Mouse (Mus musculus): ENCODE results near the gene Whamm. TPM values are rescaled to one million over a fixed set of nuclear protein-coding genes. Genes with fewer than 3 reads are reported as not detected.

Whamm gene
- total and polyA plus RNA-seq, 3 experiments = 5.4 to 13.3 (median 13.3) TPM

- no peaks in the 10 kb centered on the region for H3K9me3 ChIP-seq (replicated peaks; ENCODE audit: low read length)
- H3K4me3 ChIP-seq (replicated peaks in 1 of 3; ENCODE audit: low read depth in 2 of 3, low read length in 2 of 3, poor library complexity in 1 of 3) = no peak overlapping the region
- H3K4me1 ChIP-seq (ENCODE audit: control insufficient read depth in 1 of 2, insufficient read depth in 2 of 2) = peaks cover 0 to 3% of the 10 kb centered on the region in 2 experiments; a peak in 1 of 4 replicates
- no peaks in the 10 kb centered on the region for H3K36me3 ChIP-seq (replicated peaks in 1 of 2; ENCODE audit: control insufficient read depth in 1 of 2, insufficient read depth in 1 of 2, low read length in 1 of 2)
- in situ Hi-C loops (cut with MboI; ENCODE audit: low pct_ligation_motif_present, low pct_unique_long_range_greater_than_20kb, low sequenced_read_pairs) (no loop called here), dilution Hi-C loops (cut with MboI; ENCODE audit: extremely low pct_ligation_motif_present, extremely low pct_unique_long_range_greater_than_20kb, low sequenced_read_pairs) (no loop called here)
- H3K27me3 ChIP-seq (replicated peaks) = peaks cover 1% of the 10 kb centered on the region
- H3K9ac ChIP-seq (ENCODE audit: insufficient read depth, low read depth) = no peak overlapping the region
- H3K79me2 ChIP-seq (replicated peaks; ENCODE audit: control insufficient read depth, extremely low read depth, insufficient read depth, poor library complexity, severe bottlenecking) = peaks cover 7% of the 10 kb centered on the region
- no peak overlapping the region for H3K27ac ChIP-seq (ENCODE audit: insufficient read depth, low read depth)
- no peak for DNase-seq (ENCODE audit: extremely low read depth)
- no peak for TF ChIP-seq ZC3H11A (IDR thresholded peaks at IDR 0.05; ENCODE audit: low read depth, low read length)
- H3K4me2 ChIP-seq (ENCODE audit: insufficient read depth, low read depth, poor library complexity, severe bottlenecking) = no peak overlapping the region
Measured at GRCm38 (mm10) chr7:81567396-81567795, 3.7 kb upstream of the Whamm start.

GRCm38 (mm10) chr7:81569851-81570250 is 1.2 kb upstream of the Whamm start:
- no peak for TF ChIP-seq PAX5 (IDR thresholded peaks at IDR 0.05; ENCODE audit: low read length)
- TF ChIP-seq NELFE (IDR thresholded peaks at IDR 0.05; ENCODE audit: low read depth, low read length) = no peak
- TF ChIP-seq IRF4 (IDR thresholded peaks at IDR 0.05; ENCODE audit: low read depth, low read length) = no peak
- TF ChIP-seq E2F4 (IDR thresholded peaks at IDR 0.05; ENCODE audit: insufficient replicate concordance, low read depth, low read length) = no peak
- TF ChIP-seq GABPA (IDR thresholded peaks at IDR 0.05; ENCODE audit: insufficient replicate concordance, low read depth, low read length) = no peak
- TF ChIP-seq RAD21 (IDR thresholded peaks at IDR 0.05; ENCODE audit: low read depth, low read length) = no peak
- TF ChIP-seq ELF1 (IDR thresholded peaks at IDR 0.05; ENCODE audit: low read depth, low read length) = no peak
- TF ChIP-seq ZKSCAN1 (IDR thresholded peaks at IDR 0.05; ENCODE audit: borderline replicate concordance, low read depth, low read length) = no peak
- TF ChIP-seq KAT2A (IDR thresholded peaks at IDR 0.05; ENCODE audit: insufficient replicate concordance, low read length) = no peak
- no peak for TF ChIP-seq ZC3H11A (IDR thresholded peaks at IDR 0.05; ENCODE audit: low read depth, low read length)
- no peak for TF ChIP-seq USF1 (IDR thresholded peaks at IDR 0.05; ENCODE audit: low read depth, low read length)
- no peak for TF ChIP-seq CTCF (conservative IDR thresholded peaks at IDR 0.05 in 1 of 2, IDR thresholded peaks at IDR 0.05 in 1 of 2; ENCODE audit: low read depth in 2 of 2, low read length in 2 of 2)
- TF ChIP-seq CHD2 (IDR thresholded peaks at IDR 0.05; ENCODE audit: low read length) = no peak
- no peak for TF ChIP-seq MAX (IDR thresholded peaks at IDR 0.05; ENCODE audit: low read length)
- TF ChIP-seq HCFC1 (IDR thresholded peaks at IDR 0.05; ENCODE audit: low read depth, low read length) = no peak
- TF ChIP-seq SIN3A (IDR thresholded peaks at IDR 0.05; ENCODE audit: low read length) = no peak
- TF ChIP-seq MXI1 (IDR thresholded peaks at IDR 0.05; ENCODE audit: low read depth, low read length) = no peak
- TF ChIP-seq TCF12 (IDR thresholded peaks at IDR 0.05; ENCODE audit: low read depth, low read length) = no peak
- TF ChIP-seq JUND (conservative IDR thresholded peaks at IDR 0.05; ENCODE audit: low read depth, low read length) = no peak
- Histone ChIP-seq H3K4me2 (ENCODE audit: insufficient read depth, low read depth, poor library complexity, severe bottlenecking) (no peak overlapping the region), H3K27me3 (replicated peaks) (no peaks in the 10 kb centered on the region), H3K9me3 (replicated peaks; ENCODE audit: low read length) (no peaks in the 10 kb centered on the region), H3K9ac (ENCODE audit: insufficient read depth, low read depth) (no peak overlapping the region), H3K4me3 (replicated peaks in 1 of 3; ENCODE audit: low read depth in 2 of 3, low read length in 2 of 3, poor library complexity in 1 of 3) (no peak overlapping the region), H3K27ac (ENCODE audit: insufficient read depth, low read depth) (no peak overlapping the region), H3K79me2 (replicated peaks; ENCODE audit: control insufficient read depth, extremely low read depth, insufficient read depth, poor library complexity, severe bottlenecking) (peaks cover 23% of the 10 kb centered on the region), H3K36me3 (replicated peaks in 1 of 2; ENCODE audit: control insufficient read depth in 1 of 2, insufficient read depth in 1 of 2, low read length in 1 of 2) (peaks cover 1 to 7% of the 10 kb centered on the region in 2 experiments), H3K4me1 (ENCODE audit: control insufficient read depth in 1 of 2, insufficient read depth in 2 of 2) (peaks cover 0 to 20% of the 10 kb centered on the region in 2 experiments; a peak in 2 of 4 replicates)
- dilution Hi-C loops (cut with MboI; ENCODE audit: extremely low pct_ligation_motif_present, extremely low pct_unique_long_range_greater_than_20kb, low sequenced_read_pairs) = no loop called here
- DNase-seq (ENCODE audit: extremely low read depth) = no peak
- in situ Hi-C loops (cut with MboI; ENCODE audit: low pct_ligation_motif_present, low pct_unique_long_range_greater_than_20kb, low sequenced_read_pairs) = no loop called here

Data from CH12.LX (cell line).